Mouse (Mus musculus) limb, embryonic 13.5 days (tissue): ENCODE measurements around the gene Srsf10. TPM values are rescaled to one million over a fixed set of nuclear protein-coding genes. Genes with fewer than 3 reads are reported as not detected.

Experiments
- ATAC-seq: fragments of 200-750 bp; cut with Nextera tagmentation; 2 replicates; pipeline ENCODE4 v1.8.0; 2017; ENCODE audit warnings: low read depth, moderate number of reproducible peaks, moderate TSS enrichment; ENCODE audit not compliant: low FRiP score
- H3K27ac ChIP-seq: fragments of 300-500 bp; sonication (generic); 2 replicates; pipeline ENCODE4 v1.5.1; 2015; ENCODE audit warnings: inconsistent platforms, mild to moderate bottlenecking, moderate library complexity
- H3K27me3 ChIP-seq: fragments of 300-500 bp; sonication (generic); 2 replicates; pipeline ENCODE4 v1.6.1; 2015; ENCODE audit warnings: mild to moderate bottlenecking, inconsistent platforms
- H3K36me3 ChIP-seq: fragments of 300-500 bp; sonication (generic); 2 replicates; pipeline ENCODE4 v1.6.1; 2015; ENCODE audit warnings: inconsistent platforms, mild to moderate bottlenecking, moderate library complexity
- H3K4me1 ChIP-seq: fragments of 300-500 bp; sonication (generic); 2 replicates; pipeline ENCODE4 v1.6.1; 2015; ENCODE audit warnings: inconsistent platforms
- H3K4me2 ChIP-seq: fragments of 300-500 bp; sonication (generic); replicated peaks from 2 replicates; pipeline ENCODE4 v1.6.1; 2015; ENCODE audit warnings: inconsistent platforms, mild to moderate bottlenecking, moderate library complexity
- H3K4me3 ChIP-seq: fragments of 300-500 bp; sonication (generic); 2 replicates; pipeline ENCODE4 v1.5.1; 2015; ENCODE audit warnings: moderate library complexity, mild to moderate bottlenecking, inconsistent platforms
- H3K9ac ChIP-seq: fragments of 300-500 bp; sonication (generic); 2 replicates; pipeline ENCODE4 v1.6.1; 2015; ENCODE audit warnings: mild to moderate bottlenecking, inconsistent platforms
- H3K9me3 ChIP-seq: fragments of 300-500 bp; sonication (generic); 2 replicates; pipeline ENCODE4 v1.6.1; 2016; ENCODE audit warnings: inconsistent platforms
- WGBS: fragments of 180-500 bp; shearing (Covaris S2); methylation state at CpG from one replicate; pipeline ENCODE4 v1.1.7; 2015; 5-methylcytosine and 5-hydroxymethylcytosine counted together
- polyA plus RNA-seq: library from polyadenylated mRNA; unstranded; fragments of >200 nt; fragmentation: Nextera tagmentation; extraction: Ambion mirVana; gene quantifications from 2 replicates; pipeline ENCODE4 v1.2.1, GENCODE M21; 2015

The Srsf10 gene
- polyA plus RNA-seq, 1 experiment from 2014 or later = 330 TPM

DNA sequence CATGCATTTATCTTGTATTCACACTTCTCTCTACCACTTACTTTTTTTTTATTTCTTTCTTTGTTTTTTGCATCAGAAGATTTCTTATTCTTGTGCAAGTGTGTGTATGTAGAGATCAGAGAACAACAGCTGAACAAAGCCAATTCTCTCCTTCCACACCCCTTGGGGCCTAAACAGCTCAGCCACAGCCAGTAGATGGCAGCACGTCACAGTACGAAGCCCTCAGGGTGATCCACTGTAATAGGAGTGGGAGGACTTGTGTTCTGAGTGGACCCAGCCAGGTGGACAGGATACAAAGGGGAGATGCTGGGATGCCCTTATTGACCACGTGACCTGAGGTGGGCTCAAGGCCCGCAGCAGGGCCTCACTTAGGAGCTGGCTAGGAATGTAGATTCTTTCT lies 34.3 kb downstream of the Srsf10 start:
- Histone ChIP-seq H3K27ac (no peak overlapping the region), H3K9me3 (no peaks in the 10 kb centered on the region), H3K4me2 (no peak overlapping the region), H3K27me3 (no peaks in the 10 kb centered on the region), H3K4me1 (0 out of 2 replicates have a peak, but pooled peaks cover 4% of the 10 kb centered on the region), H3K4me3 (no peak overlapping the region), H3K9ac (no peak overlapping the region), H3K36me3 (no peaks in the 10 kb centered on the region)
- 7% methylated on average over 4 of the region's 4 CpGs for WGBS
- no peak for ATAC-seq

DNA sequence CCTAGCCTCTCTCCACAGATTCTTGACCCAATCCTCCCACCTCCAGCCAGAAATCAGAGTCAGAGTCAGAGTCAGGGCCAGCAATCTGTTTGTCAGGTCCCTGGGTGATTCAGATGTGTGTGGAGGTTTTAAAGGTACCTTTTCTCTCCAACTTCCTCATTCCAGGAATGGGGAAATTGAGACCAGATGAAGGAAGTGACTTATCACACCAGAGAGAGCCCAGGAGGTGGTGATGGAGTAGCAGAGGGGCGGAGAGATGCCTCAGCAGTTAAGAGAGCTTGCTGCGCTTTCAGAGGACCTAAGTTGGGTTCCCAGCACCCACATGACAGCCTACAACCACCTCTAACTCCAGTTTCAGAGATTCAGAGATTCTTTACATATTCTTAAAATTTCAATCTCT lies 36.0 kb downstream of the Srsf10 start:
- ATAC-seq = no peak
- Histone ChIP-seq H3K4me3 (no peak overlapping the region), H3K9me3 (no peaks in the 10 kb centered on the region), H3K27ac (no peak overlapping the region), H3K9ac (no peak overlapping the region), H3K36me3 (no peaks in the 10 kb centered on the region), H3K4me1 (peaks cover 8% of the 10 kb centered on the region; the same call in 1 of the 2 replicates), H3K27me3 (no peaks in the 10 kb centered on the region), H3K4me2 (no peak overlapping the region)
- WGBS = 78% methylated on average over 2 of the region's 2 CpGs

DNA sequence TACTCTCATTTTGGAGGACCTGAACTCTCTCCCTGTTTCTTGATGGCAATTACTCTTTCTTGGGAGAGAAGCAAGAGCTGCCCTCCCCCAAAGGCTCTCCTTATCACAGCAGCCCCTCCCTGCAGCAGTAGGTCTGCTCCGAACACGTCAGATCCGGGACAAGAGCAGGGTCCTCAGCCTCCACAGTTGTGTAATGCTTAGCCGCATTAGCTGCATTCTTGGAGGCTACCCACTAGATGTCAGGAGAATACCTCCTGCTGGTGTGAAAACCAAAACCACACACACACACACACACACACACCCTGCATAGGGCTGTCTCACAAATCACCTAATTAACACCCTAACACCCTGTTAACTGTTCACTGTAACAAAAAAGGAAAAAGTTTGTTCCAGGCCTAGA lies 37.3 kb downstream of the Srsf10 start:
- no peaks in the 10 kb centered on the region for H3K36me3 ChIP-seq
- H3K4me3 ChIP-seq = no peak overlapping the region
- peaks cover 8% of the 10 kb centered on the region; the same call in 1 of the 2 replicates for H3K4me1 ChIP-seq
- no peak overlapping the region for H3K9ac ChIP-seq
- no peak for ATAC-seq
- WGBS = 26% methylated on average over 4 of the region's 4 CpGs
- H3K9me3 ChIP-seq = no peaks in the 10 kb centered on the region
- no peak overlapping the region for H3K27ac ChIP-seq
- H3K4me2 ChIP-seq = no peak overlapping the region
- no peaks in the 10 kb centered on the region for H3K27me3 ChIP-seq

DNA sequence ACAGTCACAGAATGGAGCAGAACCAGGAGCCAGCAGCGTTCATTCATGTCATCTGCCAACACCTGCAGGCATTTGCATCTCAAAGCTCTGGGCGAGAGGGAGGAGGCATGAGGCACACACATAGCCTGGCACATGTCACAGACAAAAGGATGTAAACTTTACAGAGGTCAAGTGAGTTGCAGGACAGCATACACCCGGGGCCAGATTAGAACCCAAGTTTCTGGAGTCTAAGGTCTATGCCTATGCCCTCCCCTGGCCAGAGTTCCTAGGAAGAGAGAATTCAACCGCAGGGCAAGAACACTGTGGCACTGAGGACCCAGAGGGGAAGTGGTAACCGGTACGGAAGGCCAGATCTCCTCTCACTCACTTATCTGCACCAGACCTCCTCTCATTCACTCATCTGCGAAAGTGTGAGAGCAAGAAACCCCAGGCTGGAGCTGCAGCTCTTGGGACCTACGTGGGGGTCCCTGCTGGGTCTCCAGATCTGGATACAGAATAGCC lies 39.6 kb downstream of the Srsf10 start, which contains the start of gene Cnr2:
Gene Cnr2, plus strand, starts transcription at position 324 of the 501 bp plus-strand sequence.
- Histone ChIP-seq H3K4me3 (no peak within 1 kb of the TSS), H3K9ac (no peak within 1 kb of the TSS; the same call in 1 of the 2 replicates), H3K4me2 (no peak within 1 kb of the TSS), H3K27me3 (no peaks in the 10 kb centered on the region), H3K4me1 (peaks cover 8% of the 10 kb centered on the region; the same call in 1 of the 2 replicates), H3K36me3 (no peaks in the 10 kb centered on the region), H3K27ac (no peak within 1 kb of the TSS), H3K9me3 (no peaks in the 10 kb centered on the region)
- WGBS = 51% methylated on average over 8 of the region's 8 CpGs
- no peak for ATAC-seq

DNA sequence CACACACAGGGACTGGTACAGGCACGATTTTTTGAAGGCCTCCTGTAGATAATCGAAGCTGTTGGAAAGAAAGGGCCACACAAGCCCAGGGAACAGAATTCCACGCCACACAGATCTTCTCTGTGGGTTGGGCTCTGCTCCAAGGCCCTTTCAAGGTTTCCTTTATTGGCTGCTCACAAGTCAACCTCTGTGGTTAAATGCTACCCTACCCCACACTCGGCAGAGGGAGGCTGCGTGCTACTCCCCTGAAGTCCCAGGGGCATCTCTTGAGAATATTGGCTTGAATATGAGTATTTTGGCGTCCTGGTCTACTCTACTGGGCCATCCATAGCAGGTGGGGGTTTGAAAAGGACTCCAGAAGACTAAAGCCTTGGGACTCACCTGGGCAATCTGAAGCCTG lies 40.6 kb downstream of the Srsf10 start:
- H3K9ac ChIP-seq = no peak overlapping the region
- H3K27ac ChIP-seq = no peak overlapping the region
- no peak overlapping the region for H3K4me3 ChIP-seq
- 65% methylated on average over 6 of the region's 6 CpGs for WGBS
- H3K4me1 ChIP-seq = peaks cover 8% of the 10 kb centered on the region; the same call in 1 of the 2 replicates
- no peaks in the 10 kb centered on the region for H3K27me3 ChIP-seq
- H3K4me2 ChIP-seq = no peak overlapping the region
- no peaks in the 10 kb centered on the region for H3K36me3 ChIP-seq
- no peaks in the 10 kb centered on the region for H3K9me3 ChIP-seq
- ATAC-seq = no peak

DNA sequence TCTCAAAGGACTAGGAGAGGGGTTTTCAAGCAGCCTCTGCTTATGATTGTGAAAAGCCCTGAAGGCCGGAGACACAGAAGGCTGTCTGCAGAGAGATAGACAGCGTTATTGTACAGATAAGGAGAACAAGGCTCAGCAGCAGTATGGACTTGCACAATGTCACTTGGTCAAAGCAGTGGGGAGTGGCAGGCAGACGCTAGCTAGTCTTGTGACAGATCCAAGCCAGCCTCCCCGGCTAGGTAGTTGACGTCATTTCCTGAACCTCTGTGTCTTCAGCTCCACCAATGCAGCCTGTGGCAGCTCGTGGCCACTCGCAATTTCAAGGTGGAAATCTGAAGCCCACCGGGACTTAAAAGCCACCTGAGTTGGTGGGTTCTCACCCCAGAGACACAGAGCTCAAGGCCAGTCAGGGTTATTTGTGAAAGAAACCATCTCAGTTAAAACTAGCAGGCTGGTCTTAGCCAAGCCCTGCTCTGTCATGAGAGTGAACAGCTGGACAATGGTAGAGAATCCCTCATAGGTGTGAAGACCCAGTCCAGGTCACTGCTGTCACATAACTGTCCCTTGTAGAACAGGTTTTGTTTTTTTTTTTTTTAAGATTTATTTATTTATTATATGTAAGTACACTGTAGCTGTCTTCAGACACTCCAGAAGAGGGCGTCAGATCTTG lies 43.0 kb downstream of the Srsf10 start:
- Histone ChIP-seq H3K9ac (no peak overlapping the region), H3K27ac (no peak overlapping the region), H3K4me1 (peaks cover 4% of the 10 kb centered on the region; the same call in 1 of the 2 replicates), H3K36me3 (no peaks in the 10 kb centered on the region), H3K27me3 (no peaks in the 10 kb centered on the region), H3K4me3 (no peak overlapping the region), H3K4me2 (no peak overlapping the region), H3K9me3 (no peaks in the 10 kb centered on the region)
- WGBS = 66% methylated on average over 9 of the region's 9 CpGs
- ATAC-seq = no peak

DNA sequence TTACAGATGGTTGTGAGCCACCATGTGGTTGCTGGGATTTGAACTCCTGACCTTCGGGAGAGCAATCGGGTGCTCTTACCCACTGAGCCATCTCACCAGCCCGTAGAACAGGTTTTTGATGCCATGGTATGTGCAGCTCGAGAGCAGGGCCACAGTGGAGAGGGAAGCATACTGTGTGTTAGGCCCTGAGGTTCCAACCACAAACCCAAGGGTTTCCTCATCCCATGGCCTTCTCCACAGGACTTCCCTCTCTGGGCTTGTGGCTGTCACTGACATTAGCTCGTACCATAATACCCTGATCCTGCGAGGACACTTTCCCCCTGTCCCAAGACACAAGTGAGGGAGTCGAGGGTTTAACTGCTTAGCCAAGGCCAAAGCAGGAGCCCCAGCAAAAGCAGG lies 43.5 kb downstream of the Srsf10 start:
- Histone ChIP-seq H3K4me1 (peaks cover 4% of the 10 kb centered on the region; the same call in 1 of the 2 replicates), H3K27me3 (no peaks in the 10 kb centered on the region), H3K9me3 (no peaks in the 10 kb centered on the region), H3K36me3 (no peaks in the 10 kb centered on the region), H3K9ac (no peak overlapping the region), H3K4me3 (no peak overlapping the region), H3K4me2 (no peak overlapping the region), H3K27ac (no peak overlapping the region)
- 80% methylated on average over 7 of the region's 7 CpGs for WGBS
- no peak for ATAC-seq

DNA sequence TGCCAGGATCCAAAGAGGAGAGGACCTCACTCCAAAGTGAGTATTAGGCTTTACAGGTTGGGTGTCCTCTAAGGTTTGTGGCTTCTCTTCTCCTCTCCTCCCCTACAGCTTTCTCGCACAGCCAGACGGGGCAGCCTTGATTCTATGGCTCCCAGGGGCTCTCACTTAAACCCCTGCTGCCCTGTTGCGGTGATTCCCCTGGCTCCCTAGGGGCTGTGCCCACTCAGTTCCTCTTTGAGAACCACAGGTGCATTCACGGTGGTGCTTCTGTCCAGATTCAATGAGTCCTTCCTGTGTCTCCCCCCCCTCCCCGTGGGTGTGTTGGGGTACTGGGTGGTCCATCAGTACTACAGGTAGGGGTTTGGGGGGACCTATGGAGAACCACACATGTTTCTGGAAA lies 44.5 kb downstream of the Srsf10 start:
- WGBS = 69% methylated on average over 5 of the region's 5 CpGs
- no peak overlapping the region for H3K9ac ChIP-seq
- ATAC-seq = no peak

DNA sequence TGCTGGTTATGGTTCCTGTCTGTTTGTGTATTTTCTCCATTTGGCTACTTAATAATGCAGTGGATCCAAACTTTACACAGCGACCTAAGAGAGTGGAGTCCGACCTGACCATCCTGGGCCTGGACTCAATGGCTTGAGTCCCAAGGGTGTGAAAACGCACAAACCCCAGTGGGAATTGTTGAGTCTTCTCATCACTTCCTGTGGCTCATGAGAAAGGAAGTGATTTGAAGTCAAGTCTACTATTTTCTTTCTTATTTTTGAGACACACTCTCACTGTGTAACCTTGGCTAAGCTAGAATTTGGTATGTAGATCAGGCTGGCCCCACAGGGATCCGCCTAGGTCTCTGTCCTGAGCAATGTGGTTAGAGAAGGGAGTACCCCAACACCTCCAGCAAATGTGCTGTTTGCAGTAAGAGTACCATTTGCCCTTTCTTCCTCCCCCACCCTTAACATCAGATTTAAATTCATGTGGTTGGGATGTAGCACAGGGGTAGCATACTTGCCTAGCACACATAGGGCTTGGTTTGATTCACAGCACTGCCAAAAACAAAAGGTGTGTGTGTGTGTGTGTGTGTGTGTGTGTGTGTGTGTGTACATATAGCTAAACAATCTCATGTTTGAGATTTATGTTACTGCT lies 47.2 kb downstream of the Srsf10 start:
- ATAC-seq = no peak
- H3K27ac ChIP-seq = no peak overlapping the region
- no peaks in the 10 kb centered on the region for H3K27me3 ChIP-seq
- H3K4me2 ChIP-seq = no peak overlapping the region
- no peak overlapping the region for H3K9ac ChIP-seq
- H3K4me1 ChIP-seq = no peaks in the 10 kb centered on the region
- WGBS = 83% methylated on average over 4 of the region's 4 CpGs
- no peak overlapping the region for H3K4me3 ChIP-seq
- no peaks in the 10 kb centered on the region for H3K9me3 ChIP-seq
- H3K36me3 ChIP-seq = no peaks in the 10 kb centered on the region

More for the DNA sequence above, 44.5 kb downstream of the Srsf10 start:
- H3K9me3 ChIP-seq = no peaks in the 10 kb centered on the region
- H3K36me3 ChIP-seq = no peaks in the 10 kb centered on the region
- H3K4me2 ChIP-seq = no peak overlapping the region
- no peaks in the 10 kb centered on the region for H3K27me3 ChIP-seq
- H3K27ac ChIP-seq = no peak overlapping the region
- no peak overlapping the region for H3K4me3 ChIP-seq
- peaks cover 4% of the 10 kb centered on the region; the same call in 1 of the 2 replicates for H3K4me1 ChIP-seq

DNA sequence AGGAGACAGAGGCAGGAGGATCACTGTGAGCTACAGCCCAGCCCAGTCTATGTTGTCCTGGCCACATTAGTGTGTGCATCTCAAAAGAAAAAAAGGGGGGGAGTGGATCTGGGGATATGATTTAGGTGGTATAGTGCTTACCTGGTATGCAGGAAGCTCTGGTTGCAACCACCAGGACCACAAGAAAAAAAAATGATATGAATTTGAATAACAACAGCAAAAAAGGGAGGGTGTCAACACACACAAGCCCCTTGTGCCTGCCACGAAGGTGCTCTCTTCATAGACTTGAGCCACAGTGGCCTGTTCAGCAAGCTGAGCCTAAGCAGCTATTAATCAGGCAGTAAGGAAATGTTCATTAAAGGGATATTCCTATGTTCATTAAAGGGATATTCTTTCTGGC lies 49.3 kb downstream of the Srsf10 start:
- 48% methylated on average over 1 of the region's 1 CpGs for WGBS
- Histone ChIP-seq H3K4me2 (no peak overlapping the region), H3K9ac (no peak overlapping the region), H3K27me3 (no peaks in the 10 kb centered on the region), H3K36me3 (no peaks in the 10 kb centered on the region), H3K4me1 (no peaks in the 10 kb centered on the region), H3K27ac (no peak overlapping the region), H3K4me3 (no peak overlapping the region), H3K9me3 (no peaks in the 10 kb centered on the region)
- no peak for ATAC-seq

DNA sequence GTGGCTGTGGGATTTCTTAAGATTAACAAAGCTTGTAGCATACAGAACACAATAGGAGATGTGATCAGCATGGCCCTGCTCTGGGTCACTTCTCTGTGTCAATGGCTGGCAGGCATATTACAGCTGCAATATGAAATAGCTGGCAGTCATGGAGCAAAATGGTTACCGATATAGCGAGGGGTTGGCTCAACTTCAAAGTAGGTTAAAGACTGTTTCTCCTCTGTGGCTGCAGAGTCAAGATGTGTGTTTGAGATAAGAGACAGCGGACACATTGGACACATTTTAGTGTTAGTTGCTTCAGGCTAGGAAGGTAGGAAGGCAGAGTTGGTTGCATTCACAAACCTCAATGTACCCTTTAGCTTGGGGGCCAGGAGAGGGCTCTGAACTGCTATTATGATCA lies 51.1 kb downstream of the Srsf10 start:
- ATAC-seq = no peak
- H3K36me3 ChIP-seq = no peaks in the 10 kb centered on the region
- 83% methylated on average over 3 of the region's 3 CpGs for WGBS

DNA sequence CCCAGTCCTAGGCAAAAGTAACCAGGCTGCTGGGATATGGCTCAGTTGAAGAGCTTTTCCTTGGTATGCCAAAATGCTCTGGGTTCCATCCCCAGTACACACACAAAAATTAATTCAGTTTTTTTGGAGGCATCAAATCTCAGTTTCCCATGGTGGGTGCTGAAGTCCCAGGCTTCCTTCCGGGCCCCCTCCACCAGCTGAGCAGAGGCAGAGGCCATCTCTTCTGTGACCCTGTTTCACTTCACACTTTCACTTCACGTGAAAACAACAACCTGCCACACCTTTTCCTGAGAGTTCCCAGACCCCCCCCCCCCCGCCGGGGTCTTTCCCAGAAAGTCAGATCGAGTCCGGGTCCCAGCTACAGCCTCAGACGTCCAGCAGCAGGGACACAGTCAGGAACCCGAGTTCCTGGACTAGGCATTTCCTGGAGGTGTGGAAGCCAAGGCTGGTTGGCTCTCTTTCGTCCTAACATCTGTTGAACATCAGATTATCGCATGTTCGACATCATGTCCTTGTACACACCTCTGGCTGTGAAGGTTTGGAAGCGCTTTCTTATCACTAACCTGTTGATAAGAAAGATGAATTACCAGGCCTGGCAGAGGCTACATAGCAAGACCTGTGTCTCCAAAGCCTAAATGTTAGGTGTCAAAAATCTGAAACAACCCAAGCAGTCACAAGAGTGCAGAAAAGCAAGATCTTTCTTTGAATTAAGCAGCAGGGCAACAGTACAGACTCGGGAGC lies 53.9 kb downstream of the Srsf10 start:
- no peak overlapping the region for H3K4me2 ChIP-seq
- H3K4me3 ChIP-seq = no peak overlapping the region
- H3K27me3 ChIP-seq = no peaks in the 10 kb centered on the region
- no peaks in the 10 kb centered on the region for H3K36me3 ChIP-seq
- H3K27ac ChIP-seq = no peak overlapping the region
- no peak for ATAC-seq
- 51% methylated on average over 13 of the region's 13 CpGs for WGBS
- H3K9me3 ChIP-seq = no peaks in the 10 kb centered on the region
- H3K9ac ChIP-seq = no peak overlapping the region
- H3K4me1 ChIP-seq = peaks cover 10% of the 10 kb centered on the region

More for the DNA sequence above, 51.1 kb downstream of the Srsf10 start:
- no peak overlapping the region for H3K4me2 ChIP-seq
- H3K27me3 ChIP-seq = no peaks in the 10 kb centered on the region
- H3K9ac ChIP-seq = no peak overlapping the region
- H3K4me1 ChIP-seq = no peaks in the 10 kb centered on the region
- no peak overlapping the region for H3K27ac ChIP-seq
- no peak overlapping the region for H3K4me3 ChIP-seq
- no peaks in the 10 kb centered on the region for H3K9me3 ChIP-seq
